ENCODE assay signal across 30 mouse cellular contexts in genomic region chr4:46335846-46336245, GRCm38 (mm10). TPM values are rescaled to one million over a fixed set of nuclear protein-coding genes. Genes with fewer than 3 reads are reported as not detected.
A peak's percentile ranks its signal among the peaks of the same experiment; 100 is the strongest.
DNase-seq lines count a peak whose midpoint lies in the region; ATAC-seq and TF ChIP-seq lines count a peak whose summit lies in the region.
"Had no signal": no experiment of that assay in that cellular context is flagged by ENCODE, and none has a peak within 500 bp of the region (broad histone marks: within the 10 kb centered on the region; RNA-seq: fewer than 3 reads in every experiment).

No protein-coding gene starts in this region.

- no peaks in the 10 kb centered on the region for H3K4me1 ChIP-seq in embryonic facial prominence, embryonic 14.5 days (ENCODE audit: control insufficient read depth, insufficient read depth, low read length)
- no peaks in the 10 kb centered on the region for H3K4me1 ChIP-seq in embryonic facial prominence, embryonic 10.5 days
- H3K4me1 ChIP-seq in lung, embryonic 16.5 days (replicated peaks; ENCODE audit: control insufficient read depth, insufficient read depth, low read length) = no peaks in the 10 kb centered on the region; the same call in 1 of the 2 replicates
- no peaks in the 10 kb centered on the region for H3K4me1 ChIP-seq in stomach, postnatal 0 days (replicated peaks; ENCODE audit: control insufficient read depth, insufficient read depth)
- H3K4me1 ChIP-seq: embryonic facial prominence, embryonic 12.5 days; liver, embryonic 15.5 days had no signal

- TF ChIP-seq CTCF in stomach, postnatal 0 days (IDR thresholded peaks at IDR 0.05; ENCODE audit: low read depth) = peak; percentile 30

- ATAC-seq in embryonic facial prominence, embryonic 14.5 days (ENCODE audit: low read depth) = no peak
- ATAC-seq in lung, embryonic 16.5 days (ENCODE audit: low read depth) = peak; percentile 81
- no peak for ATAC-seq in stomach, postnatal 0 days (ENCODE audit: low FRiP score, low TSS enrichment)
- ATAC-seq: forebrain, embryonic 15.5 days; intestine, embryonic 16.5 days; Patski had no signal

- no peak for TF ChIP-seq EP300 in stomach, postnatal 0 days (optimal IDR thresholded peaks at IDR 0.05)

- H3K36me3 ChIP-seq in embryonic facial prominence, embryonic 14.5 days (ENCODE audit: control insufficient read depth, insufficient read depth, low read length) = no peaks in the 10 kb centered on the region
- no peaks in the 10 kb centered on the region for H3K36me3 ChIP-seq in embryonic facial prominence, embryonic 10.5 days (replicated peaks)
- H3K36me3 ChIP-seq in lung, embryonic 16.5 days (ENCODE audit: control insufficient read depth, insufficient read depth, low read length) = no peaks in the 10 kb centered on the region
- H3K36me3 ChIP-seq in stomach, postnatal 0 days (ENCODE audit: control insufficient read depth, insufficient read depth, low read length) = no peaks in the 10 kb centered on the region
- H3K36me3 ChIP-seq: embryonic facial prominence, embryonic 12.5 days; forebrain, embryonic 15.5 days; heart, embryonic 15.5 days; hindbrain, embryonic 15.5 days; limb, embryonic 10.5 days; liver, embryonic 15.5 days; midbrain, embryonic 10.5 days; neural tube, embryonic 15.5 days had no signal

- peak; percentile 56 for DNase-seq in embryonic facial prominence, embryonic 14.5 days (ENCODE audit: low spot score)
- DNase-seq in embryonic facial prominence, embryonic 10.5 days (ENCODE audit: low spot score) = no peak
- peak; percentile 48 for DNase-seq in kidney, postnatal 10 days
- DNase-seq in kidney, adult 8-10 months = no peak
- DNase-seq in lung, postnatal 25 days (ENCODE audit: low spot score) = no peak
- DNase-seq in stomach, postnatal 0 days (ENCODE audit: low spot score) = no peak
- no peak for DNase-seq in right cerebral cortex, postnatal 25 days
- DNase-seq: adrenal gland, adult 2 months; cerebellum, adult 11-12 months; cerebellum, postnatal 10 days; heart, postnatal 36 days; liver; right cerebral cortex, adult 18-20 months; thymus, adult 2 months had no signal

- peaks cover 52% of the 10 kb centered on the region for H3K27me3 ChIP-seq in embryonic facial prominence, embryonic 14.5 days (replicated peaks; ENCODE audit: control insufficient read depth, insufficient read depth, low read length)
- peaks cover 72% of the 10 kb centered on the region for H3K27me3 ChIP-seq in embryonic facial prominence, embryonic 10.5 days (replicated peaks; ENCODE audit: low read depth, poor library complexity, severe bottlenecking)
- H3K27me3 ChIP-seq in lung, embryonic 16.5 days (ENCODE audit: control insufficient read depth, insufficient read depth, low read depth, low read length) = peaks cover 37% of the 10 kb centered on the region
- H3K27me3 ChIP-seq in stomach, postnatal 0 days (ENCODE audit: control insufficient read depth, insufficient read depth, low read length) = peaks cover 16% of the 10 kb centered on the region; the same call in 1 of the 2 replicates

- H3K4me3 ChIP-seq in embryonic facial prominence, embryonic 14.5 days (ENCODE audit: low read depth, low read length) = no peak overlapping the region
- no peak overlapping the region for H3K4me3 ChIP-seq in embryonic facial prominence, embryonic 10.5 days
- no peak overlapping the region for H3K4me3 ChIP-seq in lung, embryonic 16.5 days (ENCODE audit: low read length)
- H3K4me3 ChIP-seq in stomach, postnatal 0 days (ENCODE audit: low read depth, low read length) = no peak overlapping the region
- H3K4me3 ChIP-seq: embryonic facial prominence, embryonic 12.5 days; erythroblast, embryonic 14.5 days; forebrain, embryonic 15.5 days; heart, embryonic 15.5 days; hindbrain, embryonic 15.5 days; limb, embryonic 10.5 days; liver, embryonic 15.5 days; midbrain, embryonic 10.5 days; neural tube, embryonic 15.5 days had no signal

- H3K9me3 ChIP-seq in embryonic facial prominence, embryonic 14.5 days (ENCODE audit: control insufficient read depth, low read length) = no peaks in the 10 kb centered on the region
- H3K9me3 ChIP-seq in embryonic facial prominence, embryonic 10.5 days = no peaks in the 10 kb centered on the region
- H3K9me3 ChIP-seq in lung, embryonic 16.5 days (ENCODE audit: control insufficient read depth, low read length) = no peaks in the 10 kb centered on the region; the same call in 1 of the 2 replicates
- no peaks in the 10 kb centered on the region for H3K9me3 ChIP-seq in stomach, postnatal 0 days (ENCODE audit: control insufficient read depth, low read length)
- H3K9me3 ChIP-seq: embryonic facial prominence, embryonic 12.5 days; forebrain, embryonic 15.5 days; heart, embryonic 15.5 days; hindbrain, embryonic 15.5 days; limb, embryonic 10.5 days; liver, embryonic 15.5 days; midbrain, embryonic 10.5 days; neural tube, embryonic 15.5 days had no signal

- no peak overlapping the region for H3K4me2 ChIP-seq in embryonic facial prominence, embryonic 14.5 days (ENCODE audit: low read depth, low read length)
- H3K4me2 ChIP-seq in lung, embryonic 16.5 days (ENCODE audit: low read depth, low read length) = no peak overlapping the region
- H3K4me2 ChIP-seq in stomach, postnatal 0 days (replicated peaks; ENCODE audit: low read depth) = no peak overlapping the region
- H3K4me2 ChIP-seq: embryonic facial prominence, embryonic 12.5 days; forebrain, embryonic 15.5 days; heart, embryonic 15.5 days; hindbrain, embryonic 15.5 days; liver, embryonic 15.5 days; neural tube, embryonic 15.5 days had no signal

- no peak overlapping the region for H3K27ac ChIP-seq in embryonic facial prominence, embryonic 14.5 days (replicated peaks; ENCODE audit: low read depth, low read length)
- no peak overlapping the region for H3K27ac ChIP-seq in embryonic facial prominence, embryonic 10.5 days (replicated peaks)
- H3K27ac ChIP-seq in lung, embryonic 16.5 days (ENCODE audit: low read length) = no peak overlapping the region
- H3K27ac ChIP-seq in stomach, postnatal 0 days (replicated peaks) = no peak overlapping the region
- H3K27ac ChIP-seq: embryonic facial prominence, embryonic 12.5 days; forebrain, embryonic 15.5 days; heart, embryonic 15.5 days; hindbrain, embryonic 15.5 days; limb, embryonic 10.5 days; liver, embryonic 15.5 days; macrophage; midbrain, embryonic 10.5 days; neural tube, embryonic 15.5 days had no signal

- 0% methylated on average over 1 of the region's 1 CpGs for WGBS in embryonic facial prominence, embryonic 14.5 days
- WGBS in embryonic facial prominence, embryonic 10.5 days = 30% methylated on average over 1 of the region's 1 CpGs
- 4% methylated on average over 1 of the region's 1 CpGs for WGBS in lung, embryonic 16.5 days
- WGBS in stomach, postnatal 0 days = 4% methylated on average over 1 of the region's 1 CpGs

- H3K9ac ChIP-seq in embryonic facial prominence, embryonic 14.5 days (ENCODE audit: low read depth, low read length) = no peak overlapping the region
- no peak overlapping the region for H3K9ac ChIP-seq in lung, embryonic 16.5 days (ENCODE audit: low read length)
- H3K9ac ChIP-seq in stomach, postnatal 0 days (ENCODE audit: low read length) = no peak overlapping the region
- H3K9ac ChIP-seq: embryonic facial prominence, embryonic 12.5 days; forebrain, embryonic 15.5 days; heart, embryonic 15.5 days; hindbrain, embryonic 15.5 days; liver, embryonic 15.5 days; neural tube, embryonic 15.5 days had no signal

RNA-seq across cellular contexts. Expression of gene Foxe1, which starts 7.6 kb away (rescaled TPM):
- polyA plus RNA-seq in embryonic facial prominence, embryonic 14.5 days (2014; fragmentation: Nextera tagmentation; extraction: Ambion mirVana) = 1.6 and 1.7 TPM in 2 replicates
- 1.7 and 2.3 TPM in 2 replicates for polyA plus RNA-seq in embryonic facial prominence, embryonic 10.5 days (2016; fragmentation: Nextera tagmentation; extraction: Ambion mirVana)
- polyA plus RNA-seq in lung, embryonic 16.5 days (2015; fragmentation: Nextera tagmentation; extraction: Ambion mirVana) = not detected in 2 replicates
- 0.78 and 0.93 TPM in 2 replicates for polyA plus RNA-seq in stomach, postnatal 0 days (2015; fragmentation: Nextera tagmentation; extraction: Ambion mirVana)
- polyA plus RNA-seq: cortical plate, adult 2 months; erythroblast, embryonic 14.5 days; forebrain, embryonic 15.5 days; gonadal fat pad, adult 2 months; heart, embryonic 15.5 days; hindbrain, embryonic 15.5 days; intestine, embryonic 16.5 days; limb, embryonic 10.5 days; liver, embryonic 15.5 days; macrophage; neural tube, embryonic 15.5 days; Patski; small intestine, adult 2 months had no signal

RNA-seq across cellular contexts. Expression of gene Trmo, which starts 53.4 kb away (rescaled TPM):
- 8.8 and 10.0 TPM in 2 replicates for polyA plus RNA-seq in embryonic facial prominence, embryonic 14.5 days (2014; fragmentation: Nextera tagmentation; extraction: Ambion mirVana)
- polyA plus RNA-seq in embryonic facial prominence, embryonic 10.5 days (2016; fragmentation: Nextera tagmentation; extraction: Ambion mirVana) = 12.3 and 12.7 TPM in 2 replicates
- polyA plus RNA-seq in lung, embryonic 16.5 days (2015; fragmentation: Nextera tagmentation; extraction: Ambion mirVana) = 10.8 and 12.2 TPM in 2 replicates
- polyA plus RNA-seq in stomach, postnatal 0 days (2015; fragmentation: Nextera tagmentation; extraction: Ambion mirVana) = 6.5 and 7.5 TPM in 2 replicates

Comparison
In these comparisons a context has a peak if more than half of its experiments do, and no peak if none do; other contexts are left out.
1. DNase-seq: peak in embryonic facial prominence, embryonic 14.5 days (single experiment) and kidney, postnatal 10 days (single experiment); none in embryonic facial prominence, embryonic 10.5 days (single experiment), kidney, adult 8-10 months (0 of 2), lung, postnatal 25 days (single experiment), stomach, postnatal 0 days (single experiment) and right cerebral cortex, postnatal 25 days (single experiment).